Mouse (Mus musculus): ENCODE measurements around the gene Gria1. TPM values are rescaled to one million over a fixed set of nuclear protein-coding genes. Genes with fewer than 3 reads are reported as not detected.

Gria1 gene
- polyA plus RNA-seq, 1 experiment from 2014 or later, result 21.3 TPM

DNA sequence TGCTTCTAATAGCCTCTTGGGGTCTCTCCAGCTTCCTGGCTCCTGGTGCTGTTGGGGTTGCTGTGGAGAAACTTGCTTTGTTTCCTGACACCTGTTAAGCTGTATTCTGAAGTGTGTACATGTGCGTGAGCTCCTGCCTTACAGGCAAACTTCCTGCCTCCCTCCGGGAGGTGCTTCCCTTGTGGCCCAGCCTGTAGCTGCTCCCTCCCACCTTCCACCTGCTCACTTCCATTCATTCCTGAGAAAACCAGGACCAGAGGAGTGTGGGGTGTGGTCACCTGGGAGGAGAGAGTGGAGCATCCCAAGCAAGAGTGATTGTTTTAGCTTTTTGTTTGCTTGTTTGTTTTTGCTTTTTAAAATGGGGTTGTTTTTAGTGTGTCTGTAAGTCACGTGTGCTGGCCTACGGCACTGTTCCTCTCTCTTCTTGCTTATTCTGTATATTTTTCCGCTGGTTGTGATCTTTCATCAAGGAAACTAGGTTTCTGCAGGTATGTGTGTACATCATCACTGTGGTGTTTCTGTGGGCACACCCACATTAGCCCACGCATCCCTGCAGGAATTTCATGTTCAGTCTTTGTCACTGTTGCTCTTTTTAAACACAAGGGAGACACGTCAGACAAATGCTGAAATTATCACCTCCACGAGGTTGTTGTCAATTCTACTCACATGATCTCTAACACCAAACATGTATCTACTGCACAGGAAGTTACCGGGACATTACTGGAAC, 2.4 kb downstream of the Gria1 start:
- Histone ChIP-seq H3K9ac (replicated peaks) (0 out of 2 replicates have a peak overlapping the region, but pooled peaks have one; percentile 0), H3K36me3 (no peaks in the 10 kb centered on the region), H3K4me2 (replicated peaks) (peak overlapping the region; percentile 60), H3K27ac (no peak overlapping the region), H3K4me1 (replicated peaks) (peaks cover 34% of the 10 kb centered on the region), H3K9me3 (no peaks in the 10 kb centered on the region), H3K4me3 (replicated peaks) (peak overlapping the region; percentile 45), H3K27me3 (0 out of 2 replicates have a peak, but pooled peaks cover 3% of the 10 kb centered on the region)
- WGBS, result 74% methylated on average over 9 of the region's 9 CpGs
- ATAC-seq, result no peak

DNA sequence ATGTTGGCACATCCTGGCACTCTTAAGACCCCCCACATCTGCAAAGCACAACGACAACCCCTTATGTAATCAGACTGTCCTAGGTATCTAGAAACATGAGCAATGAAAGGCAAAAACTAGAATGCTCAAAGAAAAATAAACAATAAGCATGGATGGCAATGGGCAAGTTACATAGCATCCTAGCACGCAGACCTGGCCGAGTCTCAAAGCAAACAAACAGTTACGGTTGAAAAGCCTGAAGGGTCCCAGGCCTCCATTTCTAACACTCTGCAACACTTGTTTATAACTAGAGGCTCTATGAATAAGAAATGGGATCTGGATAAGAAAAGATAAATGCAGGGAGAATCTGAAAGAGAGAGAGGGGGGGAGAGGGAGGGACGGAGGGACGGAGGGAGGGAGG, 3.2 kb downstream of the Gria1 start:
- H3K4me2 ChIP-seq (replicated peaks), result peak overlapping the region; percentile 60
- H3K4me1 ChIP-seq (replicated peaks), result peaks cover 31% of the 10 kb centered on the region
- no peak for ATAC-seq
- 65% methylated on average over 6 of the region's 6 CpGs for WGBS
- H3K27me3 ChIP-seq, result 0 out of 2 replicates have a peak, but pooled peaks cover 3% of the 10 kb centered on the region
- H3K9me3 ChIP-seq, result no peaks in the 10 kb centered on the region
- H3K4me3 ChIP-seq (replicated peaks), result peak overlapping the region; percentile 45; the same call in 1 of the 2 replicates
- no peak overlapping the region for H3K9ac ChIP-seq (replicated peaks)
- H3K27ac ChIP-seq, result no peak overlapping the region
- no peaks in the 10 kb centered on the region for H3K36me3 ChIP-seq

DNA sequence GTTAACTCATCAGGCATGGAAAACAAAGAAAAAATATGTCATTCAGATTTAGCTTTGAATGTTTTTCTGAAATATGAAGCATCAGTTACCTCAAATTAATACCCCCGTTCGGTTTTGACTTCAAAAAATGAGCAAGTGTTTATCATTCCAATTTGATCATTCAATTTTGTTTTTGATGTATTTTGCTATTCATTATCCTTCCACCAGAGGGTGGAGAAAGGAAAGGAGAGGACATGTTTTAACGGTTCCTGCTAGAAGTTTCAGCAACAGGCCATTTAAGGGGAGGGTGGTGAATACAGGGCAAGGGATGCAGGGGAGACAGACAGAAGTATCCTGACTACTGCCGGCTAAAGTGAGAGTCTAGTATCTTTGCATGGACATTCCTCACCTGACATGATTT, 7.3 kb downstream of the Gria1 start:
- Histone ChIP-seq H3K27ac (no peak overlapping the region), H3K9me3 (no peaks in the 10 kb centered on the region), H3K27me3 (no peaks in the 10 kb centered on the region), H3K9ac (replicated peaks) (no peak overlapping the region), H3K4me2 (replicated peaks) (no peak overlapping the region), H3K4me3 (replicated peaks) (no peak overlapping the region), H3K4me1 (replicated peaks) (peaks cover 6% of the 10 kb centered on the region), H3K36me3 (no peaks in the 10 kb centered on the region)
- WGBS, result 79% methylated on average over 4 of the region's 4 CpGs
- ATAC-seq, result no peak

DNA sequence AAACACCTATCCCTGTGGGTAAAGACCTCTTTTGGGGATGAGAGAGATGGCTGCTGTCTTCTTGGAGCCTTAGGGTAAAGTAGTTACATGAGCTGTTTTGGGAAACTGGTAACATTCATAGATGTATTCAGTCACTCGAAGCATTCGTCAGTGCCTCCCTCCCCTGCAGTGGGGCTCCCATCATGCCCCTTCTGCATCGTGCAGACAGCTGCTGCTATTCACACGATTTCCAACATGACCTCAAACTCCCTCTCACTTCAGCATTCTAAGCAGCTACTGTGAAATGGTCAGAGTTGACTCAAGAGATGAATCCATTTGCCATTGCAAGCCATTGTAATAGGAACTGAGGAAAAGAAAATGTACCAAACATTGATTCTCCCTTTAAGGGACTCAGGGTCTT, 11.2 kb downstream of the Gria1 start:
- no peaks in the 10 kb centered on the region for H3K27me3 ChIP-seq
- no peaks in the 10 kb centered on the region for H3K4me1 ChIP-seq (replicated peaks)
- no peak overlapping the region for H3K9ac ChIP-seq (replicated peaks)
- WGBS, result 56% methylated on average over 4 of the region's 4 CpGs
- no peak overlapping the region for H3K27ac ChIP-seq
- no peak overlapping the region for H3K4me3 ChIP-seq (replicated peaks)
- H3K4me2 ChIP-seq (replicated peaks), result no peak overlapping the region
- no peak for ATAC-seq
- no peaks in the 10 kb centered on the region for H3K9me3 ChIP-seq
- no peaks in the 10 kb centered on the region for H3K36me3 ChIP-seq

DNA sequence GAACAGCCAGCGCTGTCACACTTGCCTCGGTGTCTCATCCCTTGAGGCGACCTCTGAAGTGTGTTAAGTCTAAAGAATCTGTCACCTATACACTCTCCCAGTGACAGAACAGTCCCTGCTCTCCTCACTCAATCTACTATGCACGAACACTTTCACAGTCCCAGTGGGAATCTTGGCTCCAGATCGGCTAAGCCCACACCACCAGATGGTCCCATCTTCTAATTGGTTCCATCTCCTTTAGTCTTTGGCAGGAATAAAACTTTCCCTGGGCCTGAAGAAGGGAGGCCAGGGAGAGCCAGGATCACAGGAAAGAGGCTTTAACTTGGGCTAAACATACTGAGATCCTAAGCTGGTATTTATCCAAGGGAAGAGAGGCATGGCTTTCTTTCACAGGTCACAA, 19.3 kb downstream of the Gria1 start:
- WGBS, result 75% methylated on average over 5 of the region's 5 CpGs
- no peak for ATAC-seq
- Histone ChIP-seq H3K9me3 (no peaks in the 10 kb centered on the region), H3K9ac (replicated peaks) (no peak overlapping the region), H3K4me3 (replicated peaks) (no peak overlapping the region), H3K4me2 (replicated peaks) (no peak overlapping the region), H3K27me3 (no peaks in the 10 kb centered on the region), H3K4me1 (replicated peaks) (no peaks in the 10 kb centered on the region), H3K27ac (no peak overlapping the region), H3K36me3 (no peaks in the 10 kb centered on the region)

DNA sequence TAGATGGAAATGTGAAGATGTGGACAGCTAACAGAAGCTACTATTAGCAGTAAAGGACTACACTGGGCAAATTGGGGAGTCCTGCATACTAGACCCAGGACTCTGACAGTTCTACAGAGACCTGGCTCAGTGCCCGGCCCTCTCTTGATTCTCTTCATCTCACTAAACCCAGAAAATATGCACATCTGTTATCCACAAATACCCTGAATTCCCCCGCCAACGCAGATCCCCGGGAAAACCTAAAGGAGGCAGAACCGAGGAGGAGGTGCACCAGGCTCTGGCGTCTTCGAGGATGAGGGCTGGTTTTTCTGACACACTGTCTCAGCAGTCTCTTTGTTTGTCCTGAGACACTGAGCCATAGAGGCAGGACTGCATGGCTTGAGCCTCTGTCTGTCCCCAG, 27.6 kb downstream of the Gria1 start:
- ATAC-seq, result no peak
- 0 out of 2 replicates have a peak, but pooled peaks cover 4% of the 10 kb centered on the region for H3K4me1 ChIP-seq (replicated peaks)
- 60% methylated on average over 7 of the region's 7 CpGs for WGBS

DNA sequence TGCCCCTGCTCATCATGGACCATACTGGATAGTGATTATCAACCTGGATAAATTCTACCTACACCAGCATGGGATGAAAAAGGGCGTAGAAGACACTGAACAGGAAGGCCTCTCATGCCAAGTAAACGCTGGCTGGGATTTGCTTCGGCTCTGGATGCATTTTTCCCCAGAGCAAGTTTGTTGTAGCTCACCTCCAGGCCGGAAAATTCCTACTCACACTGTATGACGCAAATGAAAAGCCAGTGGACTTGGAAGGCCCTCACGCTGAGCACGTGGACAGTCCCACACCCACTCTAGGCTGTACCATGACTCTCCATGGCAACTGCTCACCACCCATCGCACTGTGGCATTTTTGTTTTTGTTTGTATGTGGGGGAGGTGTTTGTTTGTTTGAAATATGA, 28.1 kb downstream of the Gria1 start:
- H3K9me3 ChIP-seq, result no peaks in the 10 kb centered on the region
- no peak overlapping the region for H3K4me2 ChIP-seq (replicated peaks)
- no peaks in the 10 kb centered on the region for H3K36me3 ChIP-seq
- 0 out of 2 replicates have a peak, but pooled peaks cover 8% of the 10 kb centered on the region for H3K4me1 ChIP-seq (replicated peaks)
- 86% methylated on average over 8 of the region's 8 CpGs for WGBS
- H3K27ac ChIP-seq, result no peak overlapping the region
- no peak overlapping the region for H3K4me3 ChIP-seq (replicated peaks)
- no peak for ATAC-seq
- no peak overlapping the region for H3K9ac ChIP-seq (replicated peaks)
- no peaks in the 10 kb centered on the region for H3K27me3 ChIP-seq

More for the DNA sequence above, 27.6 kb downstream of the Gria1 start:
- Histone ChIP-seq H3K9me3 (no peaks in the 10 kb centered on the region), H3K4me3 (replicated peaks) (no peak overlapping the region), H3K27ac (no peak overlapping the region), H3K27me3 (no peaks in the 10 kb centered on the region), H3K36me3 (no peaks in the 10 kb centered on the region), H3K9ac (replicated peaks) (no peak overlapping the region), H3K4me2 (replicated peaks) (no peak overlapping the region)

DNA sequence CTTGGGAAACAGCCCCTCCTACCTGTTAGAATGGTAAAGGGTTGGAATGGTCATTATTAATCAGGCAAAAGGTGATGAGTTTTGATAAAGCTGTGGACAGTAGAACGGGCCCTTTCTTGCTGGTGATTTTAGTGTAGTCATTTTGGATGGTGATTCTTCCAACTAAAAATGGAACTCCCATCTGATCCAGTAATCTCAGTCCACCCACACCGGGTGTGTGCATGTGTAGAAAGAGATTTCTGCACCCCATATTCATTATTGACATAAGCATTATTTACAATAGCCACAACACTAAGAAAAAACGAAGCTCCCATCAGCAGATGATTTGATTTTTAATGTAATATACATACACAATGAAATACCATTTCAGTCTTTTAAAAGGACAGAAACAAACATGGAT, 30.9 kb downstream of the Gria1 start:
- Histone ChIP-seq H3K9me3 (no peaks in the 10 kb centered on the region), H3K4me1 (replicated peaks) (0 out of 2 replicates have a peak, but pooled peaks cover 13% of the 10 kb centered on the region), H3K9ac (replicated peaks) (no peak overlapping the region), H3K27me3 (no peaks in the 10 kb centered on the region), H3K4me3 (replicated peaks) (no peak overlapping the region), H3K27ac (no peak overlapping the region), H3K36me3 (no peaks in the 10 kb centered on the region), H3K4me2 (replicated peaks) (no peak overlapping the region)
- WGBS, result 85% methylated on average over 3 of the region's 3 CpGs
- ATAC-seq, result no peak

DNA sequence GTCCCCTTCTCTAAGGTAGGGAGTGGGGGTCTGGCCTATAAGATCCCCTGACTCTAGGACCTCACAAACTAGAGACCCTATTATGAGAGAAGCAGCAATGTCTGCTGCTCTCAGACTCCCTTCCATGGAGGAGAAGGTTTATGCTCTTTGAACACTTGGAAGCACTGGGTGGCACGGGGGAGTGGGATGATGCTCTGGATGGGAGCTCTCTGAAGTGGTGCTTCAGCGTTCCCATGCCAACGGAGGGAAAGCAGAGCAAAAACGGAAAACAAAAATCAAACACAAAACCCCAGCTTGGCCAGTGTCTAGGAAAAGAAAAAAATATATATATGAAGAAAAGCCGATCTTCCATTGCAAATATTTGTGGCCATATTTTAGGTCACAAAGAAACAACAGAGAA, 33.0 kb downstream of the Gria1 start:
- no peaks in the 10 kb centered on the region for H3K36me3 ChIP-seq
- no peak for ATAC-seq
- H3K4me3 ChIP-seq (replicated peaks), result no peak overlapping the region
- no peaks in the 10 kb centered on the region for H3K27me3 ChIP-seq
- 0 out of 2 replicates have a peak, but pooled peaks cover 9% of the 10 kb centered on the region for H3K4me1 ChIP-seq (replicated peaks)
- H3K9me3 ChIP-seq, result no peaks in the 10 kb centered on the region
- no peak overlapping the region for H3K4me2 ChIP-seq (replicated peaks)
- no peak overlapping the region for H3K9ac ChIP-seq (replicated peaks)
- H3K27ac ChIP-seq, result no peak overlapping the region
- WGBS, result 53% methylated on average over 5 of the region's 5 CpGs

DNA sequence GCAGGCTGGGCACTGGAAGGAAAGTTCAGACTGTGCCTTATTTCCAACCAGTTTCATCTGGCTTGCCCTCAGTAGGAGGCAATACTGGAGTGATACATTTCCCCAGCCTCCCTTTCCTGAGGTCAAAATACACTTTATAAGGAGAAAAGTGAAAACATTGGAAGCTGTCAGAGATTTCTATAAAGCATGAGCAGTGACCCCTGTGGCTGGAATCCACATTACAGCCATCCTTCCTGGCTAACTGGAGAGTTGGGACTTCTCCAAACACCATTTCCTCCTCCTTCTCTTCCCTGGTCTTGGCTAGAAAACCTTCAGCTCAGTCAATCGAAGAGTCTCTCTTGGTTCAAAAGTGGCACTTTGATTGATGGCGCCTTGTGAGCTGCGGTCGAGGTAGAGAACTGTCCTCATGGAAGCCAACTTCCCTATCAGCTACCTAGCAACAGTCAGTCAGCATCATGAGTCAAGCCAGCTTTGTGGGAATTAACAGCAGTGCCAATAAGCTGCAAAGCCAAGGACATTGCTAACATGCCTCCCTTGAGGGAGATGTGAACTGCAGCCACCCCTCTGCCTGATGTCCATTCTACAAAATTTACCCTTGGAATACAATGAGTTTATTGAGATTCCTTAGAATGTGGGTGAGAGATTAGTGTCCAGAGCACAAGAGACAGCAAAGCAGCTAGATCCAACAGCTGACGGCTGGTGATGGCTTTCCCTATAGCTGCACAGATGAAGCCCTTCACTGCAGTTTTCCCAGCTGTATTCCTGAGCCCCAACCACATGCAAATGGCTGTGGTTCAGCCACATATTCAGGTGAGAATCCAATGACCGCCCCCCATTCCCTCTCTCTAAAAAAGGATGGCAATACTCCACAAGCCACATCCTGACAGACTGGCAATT, 40.7 kb downstream of the Gria1 start:
- H3K4me3 ChIP-seq (replicated peaks), result no peak overlapping the region
- 75% methylated on average over 6 of the region's 6 CpGs for WGBS
- no peak for ATAC-seq

DNA sequence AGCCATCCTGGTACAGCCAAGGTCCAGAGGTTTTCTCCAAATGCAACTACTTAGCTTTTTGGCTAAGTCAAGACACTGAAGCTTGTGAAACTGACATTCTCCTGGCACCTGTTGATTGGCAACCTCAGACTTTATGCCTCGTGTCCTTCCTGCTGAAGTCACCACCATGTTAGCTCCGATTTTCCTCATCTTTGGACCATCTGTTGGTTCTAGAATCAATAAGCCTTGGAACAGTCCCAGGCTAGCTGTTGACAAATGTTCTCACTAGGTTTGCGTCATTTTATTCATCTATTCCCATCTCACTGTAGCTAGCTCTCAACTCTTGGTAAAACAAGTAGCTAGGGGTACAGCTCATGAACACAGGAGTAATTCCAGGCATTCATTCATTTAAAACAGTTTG, 51.3 kb downstream of the Gria1 start:
- Histone ChIP-seq H3K4me1 (replicated peaks) (no peaks in the 10 kb centered on the region), H3K4me3 (replicated peaks) (no peak overlapping the region), H3K9ac (replicated peaks) (no peak overlapping the region), H3K9me3 (no peaks in the 10 kb centered on the region), H3K4me2 (replicated peaks) (no peak overlapping the region), H3K27me3 (no peaks in the 10 kb centered on the region), H3K27ac (no peak overlapping the region), H3K36me3 (no peaks in the 10 kb centered on the region)
- WGBS, result 89% methylated on average over 3 of the region's 3 CpGs
- no peak for ATAC-seq

More for the DNA sequence above, 40.7 kb downstream of the Gria1 start:
- H3K4me2 ChIP-seq (replicated peaks), result no peak overlapping the region
- H3K27ac ChIP-seq, result no peak overlapping the region
- H3K27me3 ChIP-seq, result no peaks in the 10 kb centered on the region
- no peaks in the 10 kb centered on the region for H3K9me3 ChIP-seq
- H3K36me3 ChIP-seq, result no peaks in the 10 kb centered on the region
- no peak overlapping the region for H3K9ac ChIP-seq (replicated peaks)
- no peaks in the 10 kb centered on the region for H3K4me1 ChIP-seq (replicated peaks)

DNA sequence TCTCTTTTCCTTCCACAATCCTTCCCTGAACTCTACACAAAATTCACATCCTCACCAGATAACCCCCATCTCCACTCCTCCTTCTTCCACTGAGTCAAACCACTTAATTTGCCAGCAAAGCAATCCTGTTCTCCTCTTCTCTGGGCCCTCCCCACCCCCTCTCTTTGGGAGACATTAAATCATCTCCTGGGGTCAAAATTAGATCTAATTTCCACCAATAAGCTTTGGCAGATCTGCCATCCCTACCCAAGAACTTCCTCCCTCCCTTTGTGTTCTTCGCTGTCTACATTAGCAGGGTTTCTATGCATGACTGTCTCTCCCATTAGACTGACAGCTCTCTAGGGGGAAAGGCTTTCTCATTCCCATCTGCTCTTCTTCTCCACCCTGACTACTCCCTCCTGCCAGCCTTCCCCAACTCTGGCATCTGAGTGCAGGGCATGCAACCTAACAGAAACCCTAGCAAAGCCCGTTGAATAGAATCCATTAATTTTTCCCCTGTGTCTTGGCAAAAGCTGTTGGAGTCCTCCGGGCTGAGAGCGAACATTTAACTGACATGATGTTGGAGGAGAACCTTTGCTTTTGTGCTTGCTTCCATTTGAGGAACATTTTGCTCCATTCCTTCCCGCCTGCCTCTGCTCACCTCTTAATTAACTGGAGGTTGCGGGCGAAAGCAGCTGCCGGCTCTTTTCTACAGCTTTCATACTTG, 59.2 kb downstream of the Gria1 start:
- Histone ChIP-seq H3K27ac (no peak overlapping the region), H3K9me3 (no peaks in the 10 kb centered on the region), H3K36me3 (no peaks in the 10 kb centered on the region), H3K27me3 (no peaks in the 10 kb centered on the region), H3K4me2 (replicated peaks) (no peak overlapping the region), H3K9ac (replicated peaks) (no peak overlapping the region), H3K4me3 (replicated peaks) (no peak overlapping the region), H3K4me1 (replicated peaks) (peaks cover 9% of the 10 kb centered on the region)
- ATAC-seq, result no peak
- 64% methylated on average over 8 of the region's 8 CpGs for WGBS

Measured in midbrain, embryonic 13.5 days (tissue).